Mouse (Mus musculus) urinary bladder, adult 18-20 months (tissue): Measurements from ENCODE around the gene 1700017B05Rik.

Experiments used
- DNase-seq, 2 experiments: peaks; one replicate each; pipeline ENCODE4 v3.0.0; 2022; ENCODE audit warnings: low spot score in 2 of 2, mixed read lengths in 2 of 2

1700017B05Rik gene

GRCm38 (mm10) chr9:57272902-57273804 is 10.7 kb upstream of the 1700017B05Rik start:
- no peak for DNase-seq

GRCm38 (mm10) chr9:57271837-57272562 is 9.6 kb upstream of the 1700017B05Rik start:
- no peak for DNase-seq

GRCm38 (mm10) chr9:57271081-57271480 is 8.7 kb upstream of the 1700017B05Rik start:
- DNase-seq = no peak

DNA sequence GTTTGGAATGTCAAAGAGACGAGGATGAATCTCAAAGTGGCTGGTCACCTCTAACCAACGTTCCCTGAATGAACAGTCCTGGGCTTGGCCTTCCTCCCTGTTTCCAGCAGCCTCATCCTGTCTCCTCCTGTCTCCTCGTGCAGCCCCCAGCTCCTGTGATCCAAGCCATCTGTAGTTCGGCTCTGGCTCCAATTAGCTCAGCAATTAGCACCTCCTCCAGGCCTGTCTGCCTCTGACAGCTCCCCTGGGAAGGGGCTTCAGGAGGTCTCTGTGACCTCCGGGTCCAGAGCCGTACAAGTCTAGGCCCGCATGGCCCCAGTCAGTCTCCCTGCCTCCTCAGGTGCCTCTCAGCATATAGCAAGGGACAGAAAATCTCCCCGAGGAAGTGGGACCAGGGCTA is 8.0 kb upstream of the 1700017B05Rik start:
- DNase-seq = no peak

- no peak for DNase-seq
Measured at GRCm38 (mm10) chr9:57269384-57269783, 7.0 kb upstream of the 1700017B05Rik start.

- no peak for DNase-seq
Measured at GRCm38 (mm10) chr9:57268575-57268974, 6.2 kb upstream of the 1700017B05Rik start.

- no peak for DNase-seq
Measured at GRCm38 (mm10) chr9:57268078-57268477, 5.7 kb upstream of the 1700017B05Rik start.

DNA sequence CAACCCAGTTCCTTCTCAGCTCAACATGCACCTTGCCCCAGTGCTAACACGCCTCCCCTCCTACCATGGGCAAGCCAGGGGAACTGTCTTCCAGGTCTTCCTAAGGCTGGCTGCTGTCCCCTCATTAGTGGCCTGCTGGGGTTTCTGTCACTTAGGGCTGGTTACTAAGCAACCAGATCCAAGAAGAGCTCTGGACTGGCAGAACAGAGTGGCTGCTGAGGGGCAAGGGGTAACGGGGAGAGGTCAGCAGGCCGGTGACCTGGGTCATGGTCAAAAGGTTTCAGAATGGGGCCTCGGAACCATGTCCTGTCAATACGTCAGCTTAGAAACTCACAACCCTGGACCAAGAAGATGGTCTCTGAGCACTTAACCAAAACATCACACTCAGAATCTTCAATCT is 5.0 kb upstream of the 1700017B05Rik start:
- DNase-seq = no peak

DNA sequence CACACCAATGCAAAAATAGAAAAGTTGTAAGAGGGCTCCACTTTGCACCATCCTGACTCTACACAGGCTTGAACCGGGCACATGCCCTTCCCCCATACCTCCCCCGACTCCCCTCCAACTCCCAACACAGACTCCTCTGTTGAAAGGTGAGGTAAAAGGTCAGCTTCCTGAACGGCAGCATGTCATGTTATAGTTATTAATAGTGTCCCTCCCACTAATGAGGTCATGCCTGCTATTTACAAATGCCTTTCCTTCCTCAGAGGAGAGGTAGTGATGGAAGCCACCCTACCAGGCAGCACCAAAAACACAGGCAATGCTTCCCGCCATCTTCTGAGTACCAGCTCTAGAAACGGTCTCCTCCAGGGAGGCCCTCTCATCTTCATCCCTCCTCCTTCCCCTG is 2.7 kb upstream of the 1700017B05Rik start:
- DNase-seq = no peak

GRCm38 (mm10) chr9:57262795-57263684 is 628 bp upstream of the 1700017B05Rik start:
- DNase-seq = no peak

GRCm38 (mm10) chr9:57261516-57261912 is 898 bp downstream of the 1700017B05Rik start:
- DNase-seq = peak; percentile 46 to 66

DNA sequence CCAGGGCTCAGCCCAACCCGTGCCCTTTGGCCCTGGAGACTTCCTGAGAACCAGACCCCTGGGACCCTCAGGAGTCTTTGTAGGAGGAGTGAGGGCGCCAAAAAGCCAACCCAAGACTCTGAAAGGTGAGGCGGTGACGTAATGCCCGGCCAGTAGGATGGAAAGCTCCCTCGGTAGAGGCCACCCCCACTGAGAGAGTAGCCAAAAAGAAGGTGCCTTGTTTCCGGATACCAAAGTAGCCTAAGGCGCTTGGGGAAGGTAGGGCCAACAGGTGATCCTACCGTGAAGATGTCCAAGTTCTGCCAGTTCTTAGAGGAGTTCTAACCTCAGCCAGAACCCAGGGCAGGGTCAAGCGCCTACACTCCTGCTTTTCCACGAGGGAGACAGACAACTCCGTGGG is 1.5 kb downstream of the 1700017B05Rik start:
- DNase-seq = peak in 1 of 2 experiments; percentile 30

DNA sequence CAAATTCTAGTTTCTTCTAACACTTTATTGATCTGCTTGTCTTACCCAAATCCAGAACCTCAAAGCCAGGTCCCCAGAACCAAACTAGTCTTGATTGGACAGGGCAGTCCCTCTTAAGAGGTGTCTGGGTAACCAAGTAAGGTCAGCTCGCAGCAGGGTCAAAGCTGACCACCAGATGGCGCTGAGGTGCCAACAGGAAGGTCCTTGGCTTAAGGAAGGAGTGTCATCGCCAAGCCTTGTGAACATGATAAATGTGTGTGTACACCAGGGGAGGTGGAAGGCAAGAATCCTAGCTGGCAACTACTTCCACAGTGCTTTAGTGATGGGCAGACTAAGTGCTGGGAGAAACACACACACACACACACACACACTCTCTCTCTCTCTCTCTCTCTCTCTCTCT is 2.7 kb downstream of the 1700017B05Rik start:
- DNase-seq = peak; percentile 85 to 86

GRCm38 (mm10) chr9:57257627-57258026 is 4.8 kb downstream of the 1700017B05Rik start:
- no peak for DNase-seq

- no peak for DNase-seq
Measured at GRCm38 (mm10) chr9:57256861-57257260, 5.6 kb downstream of the 1700017B05Rik start.

- no peak for DNase-seq
Measured at GRCm38 (mm10) chr9:57256309-57256708, 6.1 kb downstream of the 1700017B05Rik start.

DNA sequence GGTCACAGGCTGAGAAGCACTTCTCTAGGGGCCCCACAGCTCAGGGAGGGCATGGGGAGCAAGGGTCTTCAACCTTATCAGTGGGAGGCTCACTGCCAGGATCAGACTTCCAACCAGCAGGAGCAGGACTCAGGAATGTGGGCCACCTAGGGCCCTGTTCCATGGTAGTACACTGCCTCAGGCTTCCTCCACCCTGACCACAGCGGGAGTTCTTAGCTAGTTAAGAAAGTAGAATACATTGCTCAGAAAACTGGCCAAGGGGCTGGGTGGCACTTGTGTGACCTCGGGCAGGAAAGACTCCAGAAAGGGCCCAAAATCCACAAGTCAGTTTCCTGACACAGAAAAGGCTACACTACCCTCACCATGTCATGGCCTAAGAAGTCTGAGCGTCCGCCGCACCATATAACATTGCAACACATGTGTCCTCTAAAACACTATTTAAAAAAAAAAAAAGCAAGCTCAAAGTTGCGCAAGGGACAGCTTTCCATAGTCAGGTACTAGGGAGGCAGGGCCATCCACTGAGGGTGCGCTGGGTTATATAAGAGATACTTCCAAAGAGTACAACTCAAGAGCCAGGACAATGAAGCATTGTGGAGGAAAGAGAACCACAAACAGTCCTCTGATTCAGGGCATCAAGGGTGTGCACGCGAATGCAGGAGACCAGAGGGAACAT is 7.5 kb downstream of the 1700017B05Rik start:
- DNase-seq = no peak

DNA sequence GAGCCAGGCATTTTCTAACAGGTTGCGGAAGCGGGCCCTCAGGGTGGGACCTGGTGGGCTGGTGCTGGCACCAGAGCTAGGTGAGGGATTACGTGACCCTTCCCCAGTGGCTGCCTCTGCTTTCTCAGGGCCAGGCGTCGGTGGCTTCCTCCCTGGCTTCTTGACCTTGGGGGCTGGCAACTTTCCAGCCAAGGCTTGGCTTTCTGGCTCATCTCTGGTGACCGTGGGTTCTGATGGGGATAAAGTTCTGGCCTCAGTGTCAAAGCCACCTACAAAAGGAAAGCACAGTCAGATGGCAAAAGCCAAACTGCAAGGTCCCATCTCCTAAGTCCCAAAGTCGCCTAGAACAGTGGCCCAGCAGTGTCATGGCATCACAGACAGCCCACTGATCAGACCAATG is 8.4 kb downstream of the 1700017B05Rik start:
- DNase-seq = no peak

GRCm38 (mm10) chr9:57251139-57251538 is 11.3 kb downstream of the 1700017B05Rik start:
- DNase-seq = no peak

DNA sequence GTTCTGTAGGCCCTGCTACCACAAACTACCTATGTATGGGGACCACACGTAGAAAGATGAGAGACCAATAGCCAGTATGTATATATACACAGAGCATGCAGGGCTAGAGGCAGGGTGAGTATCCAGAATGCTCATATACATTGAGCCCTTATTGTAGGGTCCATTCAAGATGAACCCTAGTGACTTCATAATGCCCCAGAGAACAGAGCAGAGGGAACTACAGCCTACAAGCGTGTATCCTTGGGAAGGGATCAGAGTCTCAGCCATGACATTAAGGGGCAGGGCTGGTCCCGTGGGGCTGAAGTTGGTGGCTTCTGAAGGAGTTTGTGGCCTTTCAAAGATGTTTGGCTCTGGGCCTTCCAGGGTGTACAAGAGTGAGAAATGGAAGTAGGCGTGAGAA is 12.4 kb downstream of the 1700017B05Rik start:
- no peak for DNase-seq
